In the genomic region with DNA sequence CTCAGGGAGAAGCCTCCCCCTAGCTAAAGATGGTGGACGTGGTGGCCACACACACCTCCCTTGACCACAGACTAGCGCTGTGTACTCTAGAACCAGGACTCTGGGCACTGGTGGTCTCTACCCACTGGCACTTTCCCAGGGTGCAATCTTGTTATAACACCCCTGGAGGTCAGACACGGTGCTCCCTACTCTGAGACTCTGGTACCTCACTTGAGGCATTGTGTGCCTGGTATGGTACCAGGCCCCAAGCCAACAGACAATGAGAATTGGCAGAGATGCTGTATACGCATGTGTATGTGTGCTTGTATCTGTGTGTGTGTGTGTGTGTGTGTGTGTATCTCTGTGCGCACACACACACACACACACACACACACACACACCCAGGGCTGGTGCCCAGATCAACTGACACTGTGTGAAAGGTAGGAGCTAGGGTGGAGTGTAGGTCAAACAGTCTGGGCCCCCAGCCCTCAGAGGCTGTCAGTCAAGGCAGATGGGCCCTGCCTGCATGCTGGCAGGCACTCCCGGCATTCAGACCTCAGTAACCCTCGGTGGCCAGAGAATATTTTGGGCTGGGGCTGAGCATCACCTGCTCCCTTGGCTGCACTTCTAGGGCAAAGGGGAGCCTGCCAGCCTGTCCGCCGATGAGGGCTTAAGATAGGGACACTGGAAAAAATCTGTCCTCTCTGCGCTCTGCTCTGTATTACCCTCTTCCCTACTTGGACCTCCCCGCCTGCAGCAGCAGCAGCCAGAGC, we compare ENCODE assay signal across 13 mouse cellular contexts. TPM values are rescaled to one million over a fixed set of nuclear protein-coding genes. Genes with fewer than 3 reads are reported as not detected.
DNase-seq lines count a peak whose midpoint lies in the region; ATAC-seq and TF ChIP-seq lines count a peak whose summit lies in the region.
"Had no signal": no experiment of that assay in that cellular context is flagged by ENCODE, and none has a peak within 500 bp of the region (broad histone marks: within the 10 kb centered on the region; RNA-seq: fewer than 3 reads in every experiment).

No protein-coding gene starts in this region.

- WGBS in heart, embryonic 11.5 days (ENCODE audit: insufficient replicate concordance): 65% methylated on average over 11 of the region's 11 CpGs
- 56% methylated on average over 11 of the region's 11 CpGs for WGBS in heart, embryonic 16.5 days

- H3K4me2 ChIP-seq in heart, embryonic 11.5 days: no peak overlapping the region
- no peak overlapping the region for H3K4me2 ChIP-seq in heart, embryonic 16.5 days (ENCODE audit: low read depth, low read length)
- H3K4me2 ChIP-seq: hindbrain, embryonic 15.5 days; lung, embryonic 15.5 days had no signal

- H3K4me3 ChIP-seq in heart, embryonic 11.5 days (ENCODE audit: low read depth, low read length): no peak overlapping the region
- H3K4me3 ChIP-seq in gastrocnemius, adult 2 months: no peak overlapping the region
- no peak overlapping the region for H3K4me3 ChIP-seq in heart, embryonic 16.5 days (ENCODE audit: low read length)
- H3K4me3 ChIP-seq: hindbrain, embryonic 15.5 days; lung, embryonic 15.5 days had no signal

- peak; percentile 99 for DNase-seq in heart, adult 11 months
- DNase-seq in brain, embryonic 14.5 days (ENCODE audit: low read depth): peak; percentile 37
- DNase-seq in gastrocnemius, adult 2 months: peak; percentile 93
- DNase-seq in right cerebral cortex, postnatal 36 days (ENCODE audit: low spot score in 2 of 2): no peak
- DNase-seq in yolk sac, embryonic 10.5 days (ENCODE audit: low spot score): no peak
- DNase-seq: B cell, adult 2 months; kidney, postnatal 10 days had no signal

- H3K4me1 ChIP-seq in heart, embryonic 11.5 days (ENCODE audit: control insufficient read depth, insufficient read depth, low read length): peaks cover 11% of the 10 kb centered on the region; the same call in 1 of the 2 replicates
- peaks cover 13% of the 10 kb centered on the region for H3K4me1 ChIP-seq in heart, embryonic 16.5 days (ENCODE audit: control insufficient read depth, insufficient read depth, low read length)
- H3K4me1 ChIP-seq: hindbrain, embryonic 15.5 days; lung, embryonic 15.5 days had no signal

- H3K9me3 ChIP-seq in heart, embryonic 11.5 days (replicated peaks; ENCODE audit: control insufficient read depth, low read length): no peaks in the 10 kb centered on the region
- no peaks in the 10 kb centered on the region for H3K9me3 ChIP-seq in heart, embryonic 16.5 days (replicated peaks; ENCODE audit: control insufficient read depth, low read length)
- H3K9me3 ChIP-seq: hindbrain, embryonic 15.5 days; lung, embryonic 15.5 days had no signal

- intact Hi-C loops in gastrocnemius, adult 2 months (cut with DNase I): no loop called here

- H3K9ac ChIP-seq in heart, embryonic 11.5 days (ENCODE audit: low read depth, low read length): no peak overlapping the region
- no peak overlapping the region for H3K9ac ChIP-seq in heart, embryonic 16.5 days (ENCODE audit: low read length)
- H3K9ac ChIP-seq: hindbrain, embryonic 15.5 days; lung, embryonic 15.5 days had no signal

- no peak for TF ChIP-seq CTCF in brain, embryonic 14.5 days (IDR thresholded peaks at IDR 0.05; ENCODE audit: borderline replicate concordance, extremely low read depth, insufficient read depth, insufficient read length)
- no peak for TF ChIP-seq CTCF in gastrocnemius, adult 2 months (IDR thresholded peaks at IDR 0.05)

- H3K27me3 ChIP-seq in heart, embryonic 11.5 days (ENCODE audit: control insufficient read depth, insufficient read depth, low read length): 0 out of 2 replicates have a peak, but pooled peaks cover 2% of the 10 kb centered on the region
- H3K27me3 ChIP-seq in heart, embryonic 16.5 days (ENCODE audit: control insufficient read depth, insufficient read depth, low read length): no peaks in the 10 kb centered on the region; the same call in 1 of the 2 replicates
- H3K27me3 ChIP-seq: hindbrain, embryonic 15.5 days; lung, embryonic 15.5 days had no signal

- no peaks in the 10 kb centered on the region for H3K36me3 ChIP-seq in heart, embryonic 11.5 days (ENCODE audit: control insufficient read depth, insufficient read depth, low read length)
- no peaks in the 10 kb centered on the region for H3K36me3 ChIP-seq in heart, embryonic 16.5 days (ENCODE audit: control insufficient read depth, insufficient read depth)
- H3K36me3 ChIP-seq: hindbrain, embryonic 15.5 days; lung, embryonic 15.5 days had no signal

- no peak for TF ChIP-seq POLR2A in brain, embryonic 14.5 days (IDR thresholded peaks at IDR 0.05; ENCODE audit: borderline replicate concordance, extremely low read depth, insufficient read depth, insufficient read length, poor library complexity, severe bottlenecking)

- H3K27ac ChIP-seq in heart, embryonic 11.5 days (ENCODE audit: low read depth, low read length): no peak overlapping the region
- peak overlapping the region; percentile 87 for H3K27ac ChIP-seq in gastrocnemius, adult 2 months
- peak overlapping the region; percentile 49 for H3K27ac ChIP-seq in heart, embryonic 16.5 days (ENCODE audit: low read length)
- H3K27ac ChIP-seq: hindbrain, embryonic 15.5 days; lung, embryonic 15.5 days had no signal

- no peak for ATAC-seq in heart, embryonic 11.5 days (replicated peaks; ENCODE audit: insufficient number of reproducible peaks, low FRiP score, low TSS enrichment)
- ATAC-seq in heart, embryonic 16.5 days (replicated peaks; ENCODE audit: extremely low read depth, insufficient read depth, low FRiP score): peak; percentile 71
- no peak for ATAC-seq in megakaryocyte-erythroid progenitor cell, adult 5-6 weeks (replicated peaks; ENCODE audit: low FRiP score, low TSS enrichment, poor library complexity, severe bottlenecking)

RNA-seq across cellular contexts. Expression of a gene that starts 9.3 kb away (rescaled TPM):
- polyA plus RNA-seq in heart, embryonic 11.5 days (2014; fragmentation: Nextera tagmentation; extraction: Ambion mirVana): 514 and 562 TPM in 2 replicates
- 105 and 126 TPM in 2 replicates for polyA plus RNA-seq in brain, embryonic 14.5 days (2012; rRNA removed)
- total RNA-seq in gastrocnemius, adult 2 months (2021): 1,000 to 10,000 TPM in 1 of 2 experiments, 100 to 1,000 TPM in 1; 551 to 1,329 TPM
- 1,916 and 1,999 TPM in 2 replicates for polyA plus RNA-seq in heart, embryonic 16.5 days (2015; fragmentation: Nextera tagmentation; extraction: Ambion mirVana)
- total RNA-seq in megakaryocyte-erythroid progenitor cell, adult 5-6 weeks (2014; fragmentation: Nextera tagmentation): not detected in 2 replicates
- total RNA-seq in megakaryocyte-erythroid progenitor cell, adult 5-6 weeks (2017): not detected in 2 replicates

RNA-seq across cellular contexts. Expression of a gene that starts 9.4 kb away (rescaled TPM):
- 0.82 TPM in 1 of 2 replicates, not detected in the other for polyA plus RNA-seq in heart, embryonic 11.5 days (2014; fragmentation: Nextera tagmentation; extraction: Ambion mirVana)
- polyA plus RNA-seq in brain, embryonic 14.5 days (2012; rRNA removed): 0.54 and 0.78 TPM in 2 replicates
- total RNA-seq in gastrocnemius, adult 2 months (2021): under 1 TPM in 1 of 2 experiments, not detected in 1; 0.54 TPM
- polyA plus RNA-seq in heart, embryonic 16.5 days (2015; fragmentation: Nextera tagmentation; extraction: Ambion mirVana): 1.1 and 1.4 TPM in 2 replicates
- not detected in 2 replicates for total RNA-seq in megakaryocyte-erythroid progenitor cell, adult 5-6 weeks (2014; fragmentation: Nextera tagmentation)
- not detected in 2 replicates for total RNA-seq in megakaryocyte-erythroid progenitor cell, adult 5-6 weeks (2017)
- polyA plus RNA-seq: lung, embryonic 15.5 days; stomach, embryonic 16.5 days had no signal

RNA-seq across cellular contexts. Expression of a gene that starts 20.0 kb away (rescaled TPM):
- polyA plus RNA-seq in heart, embryonic 11.5 days (2014; fragmentation: Nextera tagmentation; extraction: Ambion mirVana): 10.8 and 11.6 TPM in 2 replicates
- polyA plus RNA-seq in brain, embryonic 14.5 days (2012; rRNA removed): 72.2 and 126 TPM in 2 replicates
- total RNA-seq in gastrocnemius, adult 2 months (2021): 10 to 100 TPM; 48.0 to 70.7 TPM
- polyA plus RNA-seq in heart, embryonic 16.5 days (2015; fragmentation: Nextera tagmentation; extraction: Ambion mirVana): 5.4 and 6.4 TPM in 2 replicates
- not detected in 2 replicates for total RNA-seq in megakaryocyte-erythroid progenitor cell, adult 5-6 weeks (2014; fragmentation: Nextera tagmentation)
- not detected in 2 replicates for total RNA-seq in megakaryocyte-erythroid progenitor cell, adult 5-6 weeks (2017)

Comparison
In these comparisons a context has a peak if more than half of its experiments do, and no peak if none do; other contexts are left out.
1. DNase-seq: peak in heart, adult 11 months (single experiment), brain, embryonic 14.5 days (single experiment) and gastrocnemius, adult 2 months (single experiment); none in right cerebral cortex, postnatal 36 days (0 of 2) and yolk sac, embryonic 10.5 days (single experiment).